Mouse (Mus musculus) heart, embryonic 16.5 days (tissue): ENCODE results near the gene Rbm25. TPM values are rescaled to one million over a fixed set of nuclear protein-coding genes. Genes with fewer than 3 reads are reported as not detected.
A peak's percentile ranks its signal among the peaks of the same experiment; 100 is the strongest.

Source experiments
- ATAC-seq: fragments of 200-750 bp; cut with Nextera tagmentation; replicated peaks from 2 replicates; pipeline ENCODE4 v1.8.0; 2017; ENCODE audit warnings: moderate number of reproducible peaks; ENCODE audit not compliant: insufficient read depth, low FRiP score; ENCODE audit errors: extremely low read depth
- H3K27ac ChIP-seq: fragments of 300-500 bp; sonication (generic); 2 replicates; pipeline ENCODE4 v1.5.1; 2014; ENCODE audit warnings: mild to moderate bottlenecking, low read length, control low read depth, moderate library complexity
- H3K27me3 ChIP-seq: fragments of 300-500 bp; sonication (generic); 2 replicates; pipeline ENCODE4 v1.6.1; 2014; ENCODE audit warnings: low read length, mixed read lengths; ENCODE audit not compliant: control insufficient read depth, insufficient read depth
- H3K36me3 ChIP-seq: fragments of 300-500 bp; sonication (generic); 2 replicates; pipeline ENCODE4 v1.6.1; 2014; ENCODE audit not compliant: control insufficient read depth, insufficient read depth
- H3K4me1 ChIP-seq: fragments of 300-500 bp; sonication (generic); 2 replicates; pipeline ENCODE4 v1.6.1; 2014; ENCODE audit warnings: low read length, mixed read lengths; ENCODE audit not compliant: control insufficient read depth, insufficient read depth
- H3K4me2 ChIP-seq: fragments of 300-500 bp; sonication (generic); 2 replicates; pipeline ENCODE4 v1.6.1; 2014; ENCODE audit warnings: low read depth, mild to moderate bottlenecking, control low read depth, low read length
- H3K4me3 ChIP-seq: fragments of 300-500 bp; sonication (generic); 2 replicates; pipeline ENCODE4 v1.5.1; 2014; ENCODE audit warnings: mild to moderate bottlenecking, control low read depth, low read length
- H3K9ac ChIP-seq: fragments of 300-500 bp; sonication (generic); 2 replicates; pipeline ENCODE4 v1.6.1; 2014; ENCODE audit warnings: low read length, control low read depth
- H3K9me3 ChIP-seq: fragments of 300-500 bp; sonication (generic); replicated peaks from 2 replicates; pipeline ENCODE4 v1.6.1; 2016; ENCODE audit warnings: low read length; ENCODE audit not compliant: control insufficient read depth
- WGBS: fragments of 180-500 bp; shearing (Covaris S2); extraction: QIAGEN DNeasy Blood & Tissue Kit; methylation state at CpG from one replicate; pipeline ENCODE4 v1.1.7; 2014; 5-methylcytosine and 5-hydroxymethylcytosine counted together
- polyA plus RNA-seq: library from polyadenylated mRNA; unstranded; fragments of >200 nt; fragmentation: Nextera tagmentation; extraction: Ambion mirVana; gene quantifications from 2 replicates; pipeline ENCODE4 v1.2.1, GENCODE M21; 2015

Rbm25 gene
- polyA plus RNA-seq, 1 experiment from 2014 or later = 161 TPM

- no peak; the same call in 1 of the 2 replicates for ATAC-seq
Measured at GRCm38 (mm10) chr12:83713749-83714148, 82.7 kb downstream of the Rbm25 start.

GRCm38 (mm10) chr12:83716416-83717184, 85.6 kb downstream of the Rbm25 start:
- peak overlapping the region; percentile 15; the same call in 1 of the 2 replicates for H3K27ac ChIP-seq
- no peak overlapping the region for H3K9ac ChIP-seq
- H3K4me1 ChIP-seq = no peaks in the 10 kb centered on the region
- ATAC-seq = no peak
- H3K9me3 ChIP-seq = no peaks in the 10 kb centered on the region
- H3K4me3 ChIP-seq = no peak overlapping the region
- H3K27me3 ChIP-seq = no peaks in the 10 kb centered on the region
- 86% methylated on average over 15 of the region's 15 CpGs for WGBS
- peaks cover 28% of the 10 kb centered on the region for H3K36me3 ChIP-seq
- no peak overlapping the region for H3K4me2 ChIP-seq

More at GRCm38 (mm10) chr12:83713749-83714148, 82.7 kb downstream of the Rbm25 start:
- H3K9ac ChIP-seq = no peak overlapping the region
- 45% methylated on average over 2 of the region's 2 CpGs for WGBS
- no peaks in the 10 kb centered on the region for H3K27me3 ChIP-seq
- H3K4me3 ChIP-seq = no peak overlapping the region
- no peaks in the 10 kb centered on the region for H3K9me3 ChIP-seq
- H3K27ac ChIP-seq = no peak overlapping the region
- no peaks in the 10 kb centered on the region for H3K4me1 ChIP-seq
- no peak overlapping the region for H3K4me2 ChIP-seq
- peaks cover 23% of the 10 kb centered on the region for H3K36me3 ChIP-seq

GRCm38 (mm10) chr12:83719431-83719830, 88.4 kb downstream of the Rbm25 start:
- H3K27ac ChIP-seq = no peak overlapping the region
- no peak overlapping the region for H3K4me2 ChIP-seq
- no peaks in the 10 kb centered on the region for H3K4me1 ChIP-seq
- no peak overlapping the region for H3K9ac ChIP-seq
- peaks cover 22% of the 10 kb centered on the region for H3K36me3 ChIP-seq
- 88% methylated on average over 1 of the region's 1 CpGs for WGBS
- H3K27me3 ChIP-seq = no peaks in the 10 kb centered on the region
- ATAC-seq = no peak
- H3K4me3 ChIP-seq = no peak overlapping the region
- H3K9me3 ChIP-seq = no peaks in the 10 kb centered on the region

GRCm38 (mm10) chr12:83721281-83721680, 90.2 kb downstream of the Rbm25 start:
- H3K36me3 ChIP-seq = peaks cover 38% of the 10 kb centered on the region
- H3K27me3 ChIP-seq = no peaks in the 10 kb centered on the region
- H3K9ac ChIP-seq = no peak overlapping the region
- no peak overlapping the region for H3K4me3 ChIP-seq
- no peaks in the 10 kb centered on the region for H3K9me3 ChIP-seq
- H3K4me2 ChIP-seq = no peak overlapping the region
- no peak overlapping the region; the same call in 1 of the 2 replicates for H3K27ac ChIP-seq
- H3K4me1 ChIP-seq = peaks cover 4% of the 10 kb centered on the region; the same call in 1 of the 2 replicates
- peak; percentile 55; the same call in 1 of the 2 replicates for ATAC-seq
- WGBS = 60% methylated on average over 6 of the region's 6 CpGs

GRCm38 (mm10) chr12:83723037-83723436, 92.0 kb downstream of the Rbm25 start:
- 75% methylated on average over 3 of the region's 3 CpGs for WGBS
- no peak for ATAC-seq
- no peak overlapping the region for H3K27ac ChIP-seq
- H3K27me3 ChIP-seq = no peaks in the 10 kb centered on the region
- peaks cover 36% of the 10 kb centered on the region for H3K36me3 ChIP-seq
- peaks cover 4% of the 10 kb centered on the region; the same call in 1 of the 2 replicates for H3K4me1 ChIP-seq
- no peaks in the 10 kb centered on the region for H3K9me3 ChIP-seq
- H3K4me3 ChIP-seq = no peak overlapping the region
- H3K4me2 ChIP-seq = no peak overlapping the region
- H3K9ac ChIP-seq = no peak overlapping the region

GRCm38 (mm10) chr12:83726510-83727308, 95.7 kb downstream of the Rbm25 start:
- peaks cover 58% of the 10 kb centered on the region for H3K36me3 ChIP-seq
- 81% methylated on average over 12 of the region's 12 CpGs for WGBS
- no peak overlapping the region for H3K9ac ChIP-seq
- ATAC-seq = no peak
- H3K27ac ChIP-seq = peak overlapping the region; percentile 55
- H3K27me3 ChIP-seq = no peaks in the 10 kb centered on the region
- H3K4me3 ChIP-seq = no peak overlapping the region
- H3K4me1 ChIP-seq = peaks cover 4% of the 10 kb centered on the region; the same call in 1 of the 2 replicates
- no peak overlapping the region for H3K4me2 ChIP-seq
- no peaks in the 10 kb centered on the region for H3K9me3 ChIP-seq

GRCm38 (mm10) chr12:83732225-83732624, 101.2 kb downstream of the Rbm25 start:
- H3K36me3 ChIP-seq = peaks cover 50% of the 10 kb centered on the region
- no peak overlapping the region for H3K27ac ChIP-seq
- no peak overlapping the region for H3K4me2 ChIP-seq
- no peak for ATAC-seq
- no peaks in the 10 kb centered on the region for H3K4me1 ChIP-seq
- H3K9ac ChIP-seq = no peak overlapping the region
- WGBS = 87% methylated on average over 5 of the region's 5 CpGs
- H3K9me3 ChIP-seq = no peaks in the 10 kb centered on the region
- H3K4me3 ChIP-seq = no peak overlapping the region
- H3K27me3 ChIP-seq = no peaks in the 10 kb centered on the region
